Mouse (Mus musculus) inflammation-experienced regulatory T-cells, adult 6 months (primary cell): ENCODE data around the gene Hnrnpab. TPM values are rescaled to one million over a fixed set of nuclear protein-coding genes. Genes with fewer than 3 reads are reported as not detected.

ENCODE experiments used
- ATAC-seq: one replicate; pipeline ENCODE4 v1.8.0; 2017
- polyA plus RNA-seq, 3 experiments: library from polyadenylated mRNA; unstranded; fragments of 100-300 nt; shearing (Covaris generic); gene quantifications; one replicate each; pipeline ENCODE4 v1.2.1; 2017

Hnrnpab gene
- polyA plus RNA-seq, 3 experiments from 2014 or later, result 32.6 to 39.5 (median 35.5) TPM

DNA sequence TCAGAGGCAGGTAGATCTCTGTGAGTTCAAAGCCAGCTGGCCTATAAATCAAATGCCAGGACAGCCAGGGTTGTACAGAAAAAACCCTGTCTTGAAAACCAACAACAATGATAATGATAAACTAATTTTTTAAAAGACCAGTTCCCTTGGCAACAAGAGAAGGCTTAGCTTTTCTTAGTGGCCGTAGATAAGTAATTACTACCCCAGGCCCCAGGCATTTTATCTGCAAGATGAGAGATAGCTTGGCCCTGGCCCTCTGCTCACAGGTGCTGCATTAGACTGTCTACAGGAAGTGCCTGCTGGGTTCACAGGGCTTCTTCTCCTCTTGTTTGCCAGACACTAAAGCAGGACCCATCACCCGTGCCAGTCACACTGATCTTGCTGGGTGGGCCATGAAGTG is 51.6 kb downstream of the Hnrnpab start:
- ATAC-seq, result no peak

DNA sequence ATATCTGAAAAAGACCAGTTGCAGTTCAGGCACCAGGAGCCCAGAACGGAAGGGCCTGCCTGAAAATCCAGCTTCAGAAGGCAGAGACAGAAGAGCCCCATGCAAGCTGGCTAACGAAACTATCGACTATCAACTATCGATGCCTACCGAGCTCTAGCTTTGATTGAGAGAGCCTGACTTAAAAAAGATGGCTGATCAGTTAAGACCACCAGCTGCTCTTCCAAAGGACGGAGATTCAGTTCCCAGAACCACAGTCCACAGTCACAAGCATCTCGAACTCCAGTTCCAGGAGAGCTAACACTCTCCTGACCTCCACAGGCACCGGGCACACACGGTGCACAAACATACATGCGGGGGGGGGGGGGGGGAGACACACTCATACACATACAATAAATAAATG is 52.1 kb downstream of the Hnrnpab start:
- ATAC-seq, result no peak

DNA sequence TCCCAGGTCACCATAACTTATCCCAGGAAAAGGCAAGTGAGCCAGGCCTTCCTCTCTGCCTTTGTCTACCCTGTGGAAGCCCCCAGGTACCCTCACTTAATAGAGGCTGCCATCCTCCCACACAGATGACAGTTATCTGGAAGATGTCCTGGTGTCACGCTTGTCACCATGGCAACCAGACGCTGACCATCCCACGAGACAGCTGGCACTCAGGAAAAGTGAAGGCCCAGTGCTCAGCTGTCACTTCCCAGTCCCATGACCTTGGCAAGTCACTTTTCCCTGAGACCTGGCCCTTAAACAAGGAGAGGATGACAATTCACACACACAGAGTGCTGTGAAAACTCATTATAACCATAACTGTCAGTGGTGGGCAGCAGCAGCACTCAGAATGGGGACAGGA is 54.6 kb downstream of the Hnrnpab start:
- no peak for ATAC-seq

DNA sequence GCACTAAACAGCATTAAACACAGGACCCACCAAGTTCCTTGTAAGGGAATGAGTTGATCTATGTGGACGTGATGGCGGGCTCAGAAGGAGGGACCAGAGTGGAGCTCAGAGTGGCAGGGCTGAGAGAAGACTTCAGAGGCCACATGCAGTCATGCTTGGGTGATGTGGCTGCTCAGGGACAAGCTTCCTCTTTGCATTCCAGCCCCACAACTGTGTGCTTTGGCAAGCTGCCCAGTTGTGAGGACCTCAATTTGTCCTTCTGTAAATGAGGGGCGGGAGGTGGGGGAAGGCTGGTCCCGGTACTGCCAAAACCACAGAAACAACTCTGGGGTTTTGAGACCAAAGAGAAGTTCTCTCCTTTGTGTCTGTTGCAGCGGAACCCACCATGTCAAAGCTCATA is 55.4 kb downstream of the Hnrnpab start:
- ATAC-seq, result no peak

Other genes starting within 250 kb of the Hnrnpab start
- gene Phykpl, start 22.1 kb downstream of the Hnrnpab start, polyA plus RNA-seq, result 10 to 100 TPM; 25.2 to 33.5 (median 27.6) TPM
- 100 to 1,000 TPM; 100 to 149 (median 102) TPM for gene Nhp2, start 12.9 kb upstream of the Hnrnpab start, polyA plus RNA-seq
- gene Rmnd5b, start 29.0 kb upstream of the Hnrnpab start, polyA plus RNA-seq, result 10 to 100 TPM; 35.7 to 40.3 (median 38.6) TPM
- 1 to 10 TPM; 1.3 to 2.4 (median 1.4) TPM for gene N4bp3, start 44.0 kb upstream of the Hnrnpab start, polyA plus RNA-seq
- gene D930048N14Rik, start 44.1 kb upstream of the Hnrnpab start, polyA plus RNA-seq, result 1 to 10 TPM in 2 of 3 experiments, under 1 TPM in 1; 0.86 to 1.5 (median 1.0) TPM
- 10 to 100 TPM; 16.8 to 30.5 (median 21.6) TPM for gene 0610009B22Rik, start 82.0 kb upstream of the Hnrnpab start, polyA plus RNA-seq
- 10 to 100 TPM; 15.3 to 22.3 (median 19.0) TPM for gene Sec24a, start 156.8 kb upstream of the Hnrnpab start, polyA plus RNA-seq
- gene Sar1b, start 156.8 kb upstream of the Hnrnpab start, polyA plus RNA-seq, result 100 to 1,000 TPM; 128 to 162 (median 150) TPM